Mouse (Mus musculus) inflammation-experienced regulatory T-cells (primary cell): ENCODE measurements around the gene Tmigd3. TPM values are rescaled to one million over a fixed set of nuclear protein-coding genes. Genes with fewer than 3 reads are reported as not detected.

Experiments used
- polyA plus RNA-seq, 2 experiments: library from polyadenylated mRNA; unstranded; fragments of 100-300 nt; shearing (Covaris generic); gene quantifications; one replicate each; pipeline ENCODE4 v1.2.1; 2017

Tmigd3 gene
- not detected for polyA plus RNA-seq

DNA sequence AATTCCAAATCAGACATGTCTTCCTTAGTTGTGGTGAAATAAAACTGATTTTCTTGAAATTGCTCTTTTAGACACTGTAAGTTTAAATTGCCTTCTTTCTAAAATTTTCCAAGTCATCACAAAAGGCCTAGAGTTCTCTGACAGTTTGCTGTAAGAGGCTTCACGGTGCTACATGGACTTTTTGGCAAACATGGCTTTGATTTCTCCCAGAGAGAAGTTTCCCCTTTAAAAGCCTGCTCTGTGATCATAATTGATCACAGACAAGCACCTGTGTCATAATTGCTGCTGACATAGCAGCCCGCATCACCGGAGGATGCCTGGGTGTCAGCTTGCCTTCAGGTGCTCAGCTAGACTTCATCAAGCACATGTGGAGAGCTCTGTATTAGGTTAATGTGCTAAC lies at the start of gene Tmigd3, which contains the start of gene Adora3:
Gene Tmigd3, plus strand, starts transcription at position 346 of the 400 bp plus-strand sequence.
Gene Adora3, plus strand, starts transcription at position 301 of the 400 bp plus-strand sequence.

DNA sequence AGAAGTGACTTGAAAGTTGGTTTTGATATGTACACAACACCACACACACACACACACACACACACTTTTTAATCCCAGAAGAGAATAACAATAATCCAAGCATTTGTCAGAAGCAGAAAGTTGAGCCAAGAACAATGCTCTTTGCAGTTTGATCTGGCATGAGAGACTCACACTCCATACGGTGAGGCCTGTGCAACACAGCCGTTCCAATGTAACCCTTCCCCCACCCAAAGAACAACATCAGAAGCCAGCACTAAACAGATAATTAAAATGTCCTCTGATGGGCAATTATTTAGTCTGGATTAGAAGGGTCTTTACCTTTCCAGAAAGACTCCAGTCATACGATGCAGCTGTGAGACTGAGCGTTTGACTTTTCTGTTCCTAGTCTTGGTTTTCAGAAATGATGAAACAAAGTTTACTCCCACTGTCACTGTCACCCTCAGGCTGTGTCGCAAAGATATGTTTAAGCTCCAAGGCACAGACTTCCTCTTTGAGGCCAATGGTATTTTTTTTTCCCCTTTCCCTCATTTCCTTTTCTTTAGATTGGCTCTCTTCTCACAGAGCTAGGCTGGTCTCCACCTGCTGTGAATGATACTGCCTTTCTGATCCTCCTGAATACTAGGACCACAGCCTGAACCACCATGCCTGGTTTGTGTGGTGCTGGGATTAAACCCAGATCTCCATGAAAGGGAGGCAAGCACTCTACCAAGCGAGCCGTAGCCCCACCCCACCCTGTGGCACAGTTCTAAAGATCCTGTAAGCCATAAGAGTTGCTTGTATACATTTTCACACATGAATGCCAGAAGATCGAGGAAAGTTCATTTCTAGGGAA lies 61.8 kb downstream of the Tmigd3 start, which contains the start of gene I830077J02Rik:
Gene I830077J02Rik, minus strand, starts transcription at position 425 of the 832 bp plus-strand sequence.

DNA sequence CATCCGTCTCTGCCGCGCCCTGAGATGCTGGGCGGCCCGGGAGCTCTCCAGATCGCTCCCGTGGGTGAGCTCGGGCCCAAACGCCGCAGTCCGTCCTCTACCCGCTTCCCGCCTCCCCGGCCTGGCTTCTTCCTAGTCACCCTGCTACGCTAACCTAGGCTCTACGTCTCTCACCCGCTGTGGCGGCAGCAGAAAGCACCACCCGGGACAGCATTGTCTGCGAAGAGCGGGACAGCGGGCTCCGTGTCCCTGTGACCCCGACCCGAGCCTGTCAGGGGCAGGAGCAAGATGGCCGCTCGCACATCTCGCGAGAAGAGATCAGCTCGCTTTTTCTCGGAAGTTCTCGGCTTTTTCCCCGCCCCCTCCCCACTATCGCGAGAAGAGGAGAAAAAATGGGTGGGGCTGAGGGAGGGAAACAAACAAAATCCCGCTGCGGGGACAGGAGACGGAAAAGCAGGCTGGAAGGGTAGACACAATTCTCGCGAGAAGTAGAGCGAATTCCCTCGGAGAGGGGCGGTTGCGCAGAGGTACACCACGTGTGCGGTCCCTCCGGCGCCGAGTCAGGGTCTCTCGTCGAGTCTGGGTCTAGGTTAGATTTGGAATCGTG lies 88.4 kb downstream of the Tmigd3 start, which contains the start of gene Wdr77:
Gene Wdr77, plus strand, starts transcription at position 396 of the 607 bp plus-strand sequence.

DNA sequence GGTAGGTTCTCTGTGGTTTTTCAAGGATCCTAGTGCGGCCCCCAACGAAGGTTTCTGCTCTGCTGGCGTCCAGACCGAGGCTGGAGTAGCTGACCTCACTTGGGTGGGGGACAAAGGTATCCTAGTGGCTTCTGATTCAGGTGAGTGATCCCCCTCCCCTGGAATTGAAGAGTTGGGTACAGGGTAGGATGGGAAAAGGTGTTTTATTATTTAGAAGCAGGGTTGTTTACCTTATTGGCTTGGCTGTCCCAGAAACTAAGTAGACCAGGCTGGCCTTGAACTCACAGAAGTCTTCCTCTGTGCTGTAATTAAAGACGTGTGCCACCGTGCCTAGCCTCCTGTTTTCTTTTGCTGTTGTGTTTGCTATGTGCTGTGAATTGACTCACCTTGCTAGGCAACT lies 89.3 kb downstream of the Tmigd3 start, which contains the start of gene Atp5f1:
Gene Atp5f1, minus strand, starts transcription at position 101 of the 400 bp plus-strand sequence.

DNA sequence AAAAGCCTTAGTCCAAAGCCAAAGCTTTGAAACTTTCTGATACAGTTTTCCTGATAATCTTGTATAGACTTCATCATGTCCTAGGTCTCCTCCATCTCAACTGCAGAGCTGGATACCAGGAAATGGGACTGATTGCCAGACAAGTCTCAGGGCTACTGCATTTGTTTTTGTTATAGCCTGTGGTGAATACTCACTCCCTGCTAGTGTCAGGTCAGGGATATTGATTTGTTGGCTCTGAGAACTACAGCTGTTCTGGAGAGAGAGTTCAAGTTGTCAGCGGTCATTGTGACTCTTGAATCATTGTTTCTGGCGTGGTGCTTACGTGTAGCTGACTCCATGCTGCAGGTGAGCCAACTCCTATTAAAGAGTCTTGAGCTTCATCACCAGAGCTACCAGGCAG lies 102.7 kb downstream of the Tmigd3 start, which contains the start of gene Ovgp1:
Gene Ovgp1, plus strand, starts transcription at position 301 of the 400 bp plus-strand sequence.

Other genes starting within 250 kb of the Tmigd3 start
- 10 to 100 TPM; 35.6 to 37.2 TPM for gene Ddx20, start 183.3 kb upstream of the Tmigd3 start, polyA plus RNA-seq
- gene Inka2, start 166.3 kb upstream of the Tmigd3 start, polyA plus RNA-seq = 10 to 100 TPM in 1 of 2 experiments, 1 to 10 TPM in 1; 1.9 to 11.0 TPM
- 100 to 1,000 TPM; 261 to 298 TPM for gene Rap1a, start 69.6 kb upstream of the Tmigd3 start, polyA plus RNA-seq
- gene Adora3, start within 50 bp of the Tmigd3 start, polyA plus RNA-seq = under 1 TPM in 1 of 2 experiments, not detected in 1; 0.42 TPM
- gene I830077J02Rik, start 61.8 kb downstream of the Tmigd3 start, polyA plus RNA-seq = 1 to 10 TPM; 1.3 to 2.0 TPM
- 10 to 100 TPM; 69.1 to 76.9 TPM for gene Wdr77, start 88.5 kb downstream of the Tmigd3 start, polyA plus RNA-seq
- 100 to 1,000 TPM; 327 to 349 TPM for gene Atp5f1, start 89.2 kb downstream of the Tmigd3 start, polyA plus RNA-seq
- gene Ovgp1, start 102.8 kb downstream of the Tmigd3 start, polyA plus RNA-seq = 1 to 10 TPM; 5.0 to 5.3 TPM
- gene Pifo, start 143.7 kb downstream of the Tmigd3 start, polyA plus RNA-seq = under 1 TPM; 0.70 to 0.77 TPM
- gene Chil5, start 161.9 kb downstream of the Tmigd3 start, polyA plus RNA-seq = 10 to 100 TPM in 1 of 2 experiments, 1 to 10 TPM in 1; 8.1 to 11.5 TPM
- gene Chia1, start 242.3 kb downstream of the Tmigd3 start, polyA plus RNA-seq = 1,000 to 10,000 TPM in 1 of 2 experiments, 1 to 10 TPM in 1; 1.7 to 2,555 TPM